Mouse (Mus musculus) adrenal gland, postnatal 36 days (tissue): ENCODE measurements around the gene Hdac7. TPM values are rescaled to one million over a fixed set of nuclear protein-coding genes. Genes with fewer than 3 reads are reported as not detected.
A peak's percentile ranks its signal among the peaks of the same experiment; 100 is the strongest.

Experiments
- DNase-seq, 2 experiments: peaks; one replicate each; pipeline ENCODE4 v3.0.0; 2021; ENCODE audit warnings: mixed read lengths in 1 of 2
- total RNA-seq, 2 experiments: library from RNA; stranded (reverse); gene quantifications; 2 replicates each; pipeline ENCODE4 v1.2.3; 2021

The Hdac7 gene
- total RNA-seq, 2 experiments from 2014 or later = 63.5 to 67.2 TPM

GRCm38 (mm10) chr15:97832764-97833479 lies 11.4 kb downstream of the Hdac7 start:
- DNase-seq = no peak

DNA sequence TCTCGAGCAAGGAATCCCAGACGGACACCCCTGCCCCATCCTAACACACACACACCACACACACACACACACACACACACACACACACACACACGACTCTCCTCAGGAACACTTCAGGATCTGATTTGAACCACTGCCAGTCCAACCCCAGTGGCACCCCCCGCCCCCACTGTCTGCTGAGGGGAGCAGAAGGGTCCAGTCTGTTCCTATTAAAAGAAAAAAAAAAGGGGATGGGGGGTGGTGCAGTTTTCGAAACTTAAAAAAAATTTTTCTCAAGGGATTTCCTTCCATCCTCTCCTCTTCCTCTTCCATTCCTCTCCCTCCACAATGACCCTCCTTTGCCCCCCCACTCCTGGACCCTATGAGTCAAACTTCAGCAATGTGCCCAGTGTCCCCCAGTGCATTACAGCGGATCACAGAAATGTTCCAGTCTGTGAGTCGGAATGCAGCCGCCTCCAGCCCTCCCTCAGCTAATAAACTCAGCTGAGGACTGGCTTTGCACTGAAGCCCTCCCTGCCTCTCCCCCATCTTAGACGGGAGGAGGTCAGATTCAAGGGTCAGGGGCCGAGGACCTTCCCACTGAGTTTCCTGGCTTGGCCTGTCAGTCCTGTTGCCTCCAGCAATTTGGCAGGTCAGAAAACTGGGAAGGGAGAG lies 12.2 kb downstream of the Hdac7 start:
- DNase-seq = peak in 1 of 2 experiments; percentile 73

DNA sequence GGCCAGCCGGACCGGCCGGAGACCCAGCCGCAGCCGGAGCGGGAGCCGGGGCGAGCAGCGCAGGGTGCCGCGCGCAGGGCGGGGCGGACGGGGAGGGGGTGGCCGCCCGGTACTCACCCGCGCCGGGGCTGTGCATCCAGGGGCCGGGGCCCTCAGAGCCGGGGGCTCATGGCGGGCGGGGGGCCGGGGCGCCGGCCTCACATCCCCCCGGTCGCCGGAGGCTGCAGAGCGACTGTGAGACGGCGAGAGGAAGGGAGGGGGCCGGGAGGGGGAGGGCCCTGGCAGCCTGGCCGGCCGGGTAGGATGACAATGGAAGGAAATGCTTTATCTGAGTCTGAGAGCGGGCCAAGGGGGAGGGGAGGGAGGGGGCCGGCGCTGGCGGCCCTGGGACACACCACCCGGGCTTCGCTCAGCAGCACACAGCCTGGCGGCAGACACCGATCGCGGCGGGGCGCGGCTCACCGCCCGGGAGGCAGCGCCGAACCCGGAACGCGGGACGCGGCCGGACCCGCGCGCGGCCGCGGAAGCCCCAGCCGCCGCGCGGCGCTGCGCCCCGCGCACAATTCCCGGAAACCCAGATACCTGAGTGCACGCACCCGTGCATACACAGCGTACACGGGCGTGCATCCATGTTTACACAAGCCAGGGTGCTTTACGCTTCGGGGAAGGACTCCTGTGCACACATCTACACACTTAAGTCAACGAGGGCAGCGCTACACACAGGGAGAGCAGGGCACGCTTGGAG lies 12.9 kb downstream of the Hdac7 start:
- peak; percentile 75 to 86 for DNase-seq

GRCm38 (mm10) chr15:97830788-97831241 lies 13.5 kb downstream of the Hdac7 start:
- DNase-seq = peak; percentile 67 to 81

DNA sequence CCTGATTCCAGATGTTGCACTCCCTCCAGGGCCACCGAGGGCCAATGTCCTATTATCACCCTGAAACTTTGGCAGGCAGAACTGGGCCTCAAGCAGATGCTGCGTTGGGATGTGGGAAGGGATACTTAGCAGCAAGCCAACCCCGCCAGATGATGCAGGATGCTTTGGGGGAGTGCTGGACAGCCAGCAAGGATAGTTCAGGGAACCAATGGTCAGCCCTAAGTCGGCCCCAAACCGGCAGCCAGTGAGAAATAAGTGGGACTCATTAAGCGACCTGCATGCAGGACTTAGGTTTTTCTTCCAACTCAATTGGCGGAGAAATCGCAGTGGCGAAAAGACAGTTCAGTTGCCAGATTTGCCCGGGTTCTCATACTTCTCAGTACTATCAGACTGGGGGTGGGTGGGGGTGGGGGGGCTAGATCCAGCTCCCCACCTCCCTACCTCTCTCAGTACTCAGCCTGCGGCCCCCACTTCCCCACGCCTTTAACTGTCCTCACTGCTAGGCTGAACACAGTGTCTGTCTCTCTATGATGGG lies 14.0 kb downstream of the Hdac7 start:
- no peak for DNase-seq

DNA sequence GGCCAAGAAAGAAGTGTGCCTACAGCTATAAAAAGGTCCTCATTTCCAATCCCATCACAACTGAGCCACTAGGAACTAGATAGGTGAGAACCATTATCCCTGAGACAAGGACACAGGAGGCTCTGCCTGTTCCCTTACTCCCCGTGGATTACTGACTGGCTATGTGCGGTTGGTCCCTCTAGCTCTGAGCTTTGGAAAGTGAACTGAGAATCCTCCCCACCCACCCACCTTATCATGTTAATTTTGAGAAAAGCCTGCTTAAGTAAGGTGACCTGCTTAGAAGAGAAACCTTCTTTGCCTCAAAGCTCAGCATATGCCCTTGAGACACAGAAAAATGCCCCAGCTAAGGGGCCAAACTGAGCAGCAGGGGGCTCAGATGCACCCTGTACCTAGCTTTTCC lies 14.9 kb downstream of the Hdac7 start:
- no peak for DNase-seq

DNA sequence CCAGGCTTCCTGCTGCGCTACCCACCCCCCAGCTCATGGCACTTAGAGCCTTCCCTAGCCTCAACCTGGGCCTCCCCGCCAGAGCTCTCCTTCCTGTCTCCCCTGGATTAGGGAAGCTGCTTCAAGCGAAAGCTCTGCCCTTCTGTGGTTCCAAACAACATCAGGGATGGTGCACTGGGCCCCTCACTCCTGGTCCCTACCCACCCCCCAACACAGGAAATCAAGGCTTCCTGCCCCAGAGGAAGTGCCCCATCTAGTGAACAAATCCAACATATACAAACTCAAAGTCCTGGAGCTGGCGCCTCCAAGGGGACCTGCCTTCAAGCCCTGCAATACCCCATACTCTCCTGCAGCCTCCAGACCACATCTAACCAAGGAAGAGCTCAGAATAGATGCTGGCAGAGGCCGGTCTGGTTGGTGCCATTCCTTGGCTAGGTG lies 15.4 kb downstream of the Hdac7 start:
- DNase-seq = peak in 1 of 2 experiments; percentile 50

DNA sequence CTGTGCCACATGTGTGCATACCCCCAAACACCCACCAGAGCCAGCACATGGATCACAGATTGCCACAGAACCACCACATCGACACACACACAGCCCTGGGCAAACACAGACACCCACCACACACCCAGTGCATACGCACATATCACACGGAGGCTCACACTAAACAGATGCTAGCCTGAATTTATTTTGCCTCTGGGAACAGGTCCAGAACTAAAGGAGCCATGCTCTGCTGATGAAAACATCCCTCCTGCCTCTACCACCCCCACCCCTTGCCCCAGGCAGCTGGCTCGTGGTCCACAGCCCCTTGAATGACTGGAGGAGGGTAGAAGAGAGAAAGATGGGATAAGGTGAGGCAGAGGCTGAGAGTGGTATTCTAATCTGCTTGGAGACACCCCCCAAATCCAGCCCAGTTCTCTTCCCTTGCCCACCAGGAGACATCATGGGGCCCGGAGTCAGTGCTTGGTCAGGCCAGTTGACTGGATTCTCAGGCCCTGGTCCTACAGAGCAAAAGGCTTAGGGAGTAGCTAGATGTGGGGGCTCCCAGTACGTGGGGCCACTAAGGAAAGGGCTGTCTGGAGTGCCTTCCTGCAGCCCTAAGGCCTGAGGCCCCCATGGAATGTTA lies 16.0 kb downstream of the Hdac7 start:
- DNase-seq = no peak

- DNase-seq = no peak
Observed at GRCm38 (mm10) chr15:97827401-97827800, 16.9 kb downstream of the Hdac7 start.

DNA sequence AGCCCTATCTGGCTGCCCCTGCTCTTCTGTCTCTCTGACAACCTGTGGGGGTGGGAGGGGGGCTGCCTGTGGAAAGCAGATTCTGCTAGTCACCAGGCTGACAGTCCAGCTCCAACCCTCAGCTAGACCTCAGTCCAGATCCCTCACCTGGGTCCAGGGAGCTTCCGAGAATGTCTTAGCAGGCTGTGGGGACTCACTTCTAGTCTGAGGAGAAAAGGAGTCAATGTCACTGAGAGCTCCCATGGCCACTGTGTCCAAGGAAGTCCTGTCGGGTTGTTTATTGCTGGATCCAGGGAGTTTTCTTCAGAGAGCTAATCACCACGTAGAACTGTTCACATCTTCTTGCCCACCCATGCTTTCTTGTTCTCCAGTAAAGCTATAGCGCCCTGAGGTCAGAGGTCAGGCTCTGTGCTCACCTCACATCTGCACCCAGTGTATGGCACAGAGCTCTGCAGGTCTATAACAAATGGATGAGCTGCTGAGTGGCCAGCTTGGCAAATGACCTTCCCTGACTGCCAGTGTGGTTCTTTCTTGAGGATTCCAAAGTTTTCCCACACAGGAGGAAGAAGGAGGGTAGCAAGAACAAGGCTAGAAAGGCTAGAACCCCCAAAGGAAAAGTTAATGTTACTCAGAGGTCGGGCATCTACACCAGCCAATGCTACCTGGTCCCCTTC lies 17.6 kb downstream of the Hdac7 start:
- no peak for DNase-seq

- no peak for DNase-seq
Observed at GRCm38 (mm10) chr15:97825941-97826587, 18.2 kb downstream of the Hdac7 start.

DNA sequence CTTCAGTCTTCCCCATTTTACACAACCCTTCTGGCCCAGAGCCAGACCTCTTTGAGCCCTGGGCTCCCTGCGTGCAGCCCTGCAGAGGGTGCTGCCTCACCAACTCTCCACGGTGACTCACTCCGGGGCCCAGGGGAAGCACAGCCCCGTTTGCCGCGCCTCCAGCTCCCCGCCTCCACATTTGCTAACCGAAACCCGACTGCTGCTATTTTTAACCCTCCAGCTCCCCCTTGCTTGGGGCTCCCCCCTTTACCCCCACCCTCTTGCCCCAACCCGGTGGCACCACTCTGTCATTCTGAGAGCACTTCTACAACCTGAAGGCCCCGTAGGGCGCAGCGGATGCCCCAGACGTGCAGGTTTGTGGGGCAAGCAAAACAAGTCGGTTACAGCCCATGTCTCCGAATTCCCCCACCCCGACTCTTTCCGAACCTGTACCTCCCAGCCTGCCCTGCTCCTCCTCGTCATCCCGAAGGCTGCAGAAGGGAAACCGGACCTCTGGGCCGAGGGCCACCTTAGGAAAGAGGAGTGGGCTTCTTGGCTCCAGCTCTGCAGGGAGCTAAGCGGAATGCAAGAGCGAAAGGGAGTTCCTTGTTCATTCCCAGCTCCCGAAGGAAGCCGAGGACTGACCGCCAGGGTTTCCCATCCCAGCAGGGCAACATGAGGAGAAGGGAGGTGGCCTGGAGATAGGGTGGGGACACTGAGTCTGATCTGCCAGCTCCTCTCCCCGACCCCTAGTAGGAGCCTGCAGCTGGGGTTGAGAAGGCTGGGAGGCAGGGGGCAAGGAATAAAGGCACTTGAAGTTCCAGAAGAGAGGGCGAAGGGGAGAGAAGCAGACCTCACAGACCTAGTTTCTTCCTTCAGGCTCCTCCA lies 19.0 kb downstream of the Hdac7 start:
- DNase-seq = peak; percentile 95

- peak; percentile 72 to 82 for DNase-seq
Observed at GRCm38 (mm10) chr15:97824042-97824441, 20.3 kb downstream of the Hdac7 start.

GRCm38 (mm10) chr15:97823479-97823878 lies 20.8 kb downstream of the Hdac7 start:
- DNase-seq = peak; percentile 46 to 59

GRCm38 (mm10) chr15:97822545-97823228 lies 21.6 kb downstream of the Hdac7 start:
- no peak for DNase-seq

GRCm38 (mm10) chr15:97821983-97822363 lies 22.3 kb downstream of the Hdac7 start:
- DNase-seq = peak in 1 of 2 experiments; percentile 39

DNA sequence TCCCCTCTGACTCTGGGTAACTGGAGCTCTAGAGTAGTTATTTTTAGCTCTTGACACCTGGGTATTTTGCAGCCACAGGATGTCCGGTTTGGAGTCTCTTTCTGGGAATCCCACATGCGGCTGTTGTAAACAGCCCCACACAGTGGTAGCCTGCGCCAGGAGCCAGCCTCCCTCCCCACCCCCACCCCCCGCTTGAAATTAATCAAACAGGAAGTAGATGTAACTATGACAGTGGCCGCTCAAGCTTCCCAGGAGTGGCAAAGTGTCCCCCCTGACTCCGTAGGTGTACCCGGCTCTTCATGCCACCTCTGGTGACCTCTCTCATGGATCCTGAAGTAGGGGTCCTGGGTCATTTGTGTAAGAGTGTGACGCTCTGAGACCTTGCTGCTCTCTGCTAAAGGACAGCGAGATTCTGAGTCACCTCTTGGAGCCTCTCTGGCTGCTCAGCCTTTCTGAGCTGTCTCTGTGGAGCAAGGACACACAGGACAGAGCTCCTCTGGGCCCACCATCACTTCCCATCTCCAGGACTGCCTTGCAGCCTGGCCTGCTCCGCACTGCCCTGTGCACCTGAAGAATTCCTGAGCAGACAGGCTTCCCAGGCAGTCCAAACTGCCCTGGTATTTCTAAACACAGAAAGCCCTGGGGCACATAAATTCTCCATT lies 22.9 kb downstream of the Hdac7 start:
- peak; percentile 78 to 80 for DNase-seq

DNA sequence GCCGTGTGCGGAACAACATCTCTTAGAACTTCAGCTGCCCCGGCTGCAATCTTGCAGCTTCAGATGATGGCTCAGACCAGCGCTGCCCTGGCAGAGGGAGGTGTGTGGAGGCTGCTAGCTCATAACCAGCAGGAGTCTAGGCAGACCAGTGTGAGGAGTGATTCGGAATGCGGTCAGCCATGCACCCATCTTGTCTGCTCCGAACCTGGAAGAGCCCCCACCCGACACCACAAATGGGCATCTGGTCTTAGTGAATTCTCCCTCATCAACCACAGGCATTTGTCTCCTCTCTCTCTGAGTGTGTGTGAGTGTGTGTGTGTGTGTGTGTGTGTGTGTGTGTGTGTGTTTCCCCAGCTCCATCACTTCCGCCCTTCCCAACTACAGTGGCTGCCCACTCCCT lies 24.4 kb downstream of the Hdac7 start:
- no peak for DNase-seq
